Mouse (Mus musculus): ENCODE measurements around the gene Atf6b.

Atf6b gene

GRCm38 (mm10) chr17:34699575-34700408 is 52.8 kb downstream of the Atf6b start:
- no peak for DNase-seq (ENCODE audit: inconsistent ontology term)

GRCm38 (mm10) chr17:34700671-34701071 is 53.7 kb downstream of the Atf6b start:
- no peak for DNase-seq (ENCODE audit: inconsistent ontology term)
